8 mouse cellular contexts compared by ENCODE assay signal in genomic region chr14:27351051-27351475, GRCm38 (mm10).
A peak's percentile ranks its signal among the peaks of the same experiment; 100 is the strongest.
DNase-seq lines count a peak whose midpoint lies in the region; ATAC-seq and TF ChIP-seq lines count a peak whose summit lies in the region.
"Had no signal": no experiment of that assay in that cellular context is flagged by ENCODE, and none has a peak within 500 bp of the region (broad histone marks: within the 10 kb centered on the region; RNA-seq: fewer than 3 reads in every experiment).

No protein-coding gene starts in this region.

- H3K4me2 ChIP-seq in embryonic facial prominence, embryonic 12.5 days (replicated peaks) = no peak overlapping the region
- no peak overlapping the region for H3K4me2 ChIP-seq in intestine, postnatal 0 days (replicated peaks; ENCODE audit: low read depth)
- H3K4me2 ChIP-seq in lung, embryonic 14.5 days = no peak overlapping the region

- peak; percentile 76 for DNase-seq in MEL-GATA-1-ER (ENCODE audit: extremely low read depth, low read depth)
- DNase-seq in lung, embryonic 14.5 days = peak; percentile 52
- no peak for DNase-seq in right cerebral cortex, adult 2 months (ENCODE audit: low spot score in 2 of 2)
- DNase-seq in adrenal gland, adult 8-10 months = no peak

- H3K9ac ChIP-seq in embryonic facial prominence, embryonic 12.5 days = no peak overlapping the region
- no peak overlapping the region for H3K9ac ChIP-seq in intestine, postnatal 0 days (ENCODE audit: low read depth, low read length)
- H3K9ac ChIP-seq in lung, embryonic 14.5 days = no peak overlapping the region

- H3K4me1 ChIP-seq in embryonic facial prominence, embryonic 12.5 days = peaks cover 18% of the 10 kb centered on the region
- H3K4me1 ChIP-seq in intestine, postnatal 0 days (replicated peaks; ENCODE audit: control insufficient read depth, insufficient read depth, low read length) = peaks cover 16% of the 10 kb centered on the region
- H3K4me1 ChIP-seq in lung, embryonic 14.5 days (ENCODE audit: insufficient read depth) = peaks cover 26% of the 10 kb centered on the region

- no peaks in the 10 kb centered on the region for H3K36me3 ChIP-seq in embryonic facial prominence, embryonic 12.5 days
- H3K36me3 ChIP-seq in intestine, postnatal 0 days (ENCODE audit: control insufficient read depth, insufficient read depth) = no peaks in the 10 kb centered on the region
- no peaks in the 10 kb centered on the region for H3K36me3 ChIP-seq in lung, embryonic 14.5 days (ENCODE audit: insufficient read depth)

- ATAC-seq in embryonic facial prominence, embryonic 12.5 days (ENCODE audit: insufficient number of reproducible peaks, insufficient read depth, low FRiP score, low TSS enrichment) = no peak
- ATAC-seq in intestine, postnatal 0 days = no peak
- ATAC-seq in lung, embryonic 14.5 days (ENCODE audit: insufficient read depth) = peak; percentile 30; the same call in 1 of the 2 replicates
- ATAC-seq in cerebellum, adult (ENCODE audit: insufficient number of reproducible peaks, low FRiP score, low TSS enrichment) = no peak

- no peak overlapping the region for H3K4me3 ChIP-seq in embryonic facial prominence, embryonic 12.5 days
- no peak overlapping the region for H3K4me3 ChIP-seq in intestine, postnatal 0 days (ENCODE audit: low read depth, low read length)
- H3K4me3 ChIP-seq in lung, embryonic 14.5 days (ENCODE audit: low read depth, low read length) = no peak overlapping the region
- H3K4me3 ChIP-seq: erythroblast, embryonic 14.5 days had no signal

- H3K27me3 ChIP-seq in embryonic facial prominence, embryonic 12.5 days = no peaks in the 10 kb centered on the region
- H3K27me3 ChIP-seq in intestine, postnatal 0 days (replicated peaks; ENCODE audit: control insufficient read depth, insufficient read depth, low read length) = no peaks in the 10 kb centered on the region
- no peaks in the 10 kb centered on the region for H3K27me3 ChIP-seq in lung, embryonic 14.5 days (ENCODE audit: insufficient read depth, low read length)

- H3K9me3 ChIP-seq in embryonic facial prominence, embryonic 12.5 days = no peaks in the 10 kb centered on the region
- no peaks in the 10 kb centered on the region for H3K9me3 ChIP-seq in intestine, postnatal 0 days (ENCODE audit: control insufficient read depth)
- no peaks in the 10 kb centered on the region for H3K9me3 ChIP-seq in lung, embryonic 14.5 days (ENCODE audit: low read depth, low read length)

- H3K27ac ChIP-seq in embryonic facial prominence, embryonic 12.5 days = peak overlapping the region; percentile 79
- peak overlapping the region; percentile 55 for H3K27ac ChIP-seq in intestine, postnatal 0 days (ENCODE audit: low read depth, low read length)
- H3K27ac ChIP-seq in lung, embryonic 14.5 days (ENCODE audit: low read depth) = peak overlapping the region; percentile 85

- no peak for TF ChIP-seq CTCF in intestine, postnatal 0 days (IDR thresholded peaks at IDR 0.05; ENCODE audit: low read depth)
- no peak for TF ChIP-seq CTCF in lung, embryonic 14.5 days (IDR thresholded peaks at IDR 0.05; ENCODE audit: low read depth)

- WGBS in embryonic facial prominence, embryonic 12.5 days = 40% methylated on average over 5 of the region's 5 CpGs
- WGBS in intestine, postnatal 0 days = 62% methylated on average over 5 of the region's 5 CpGs
- 54% methylated on average over 5 of the region's 5 CpGs for WGBS in lung, embryonic 14.5 days

Comparison
In these comparisons a context has a peak if more than half of its experiments do, and no peak if none do; other contexts are left out.
1. DNase-seq: peak in MEL-GATA-1-ER (single experiment) and lung, embryonic 14.5 days (single experiment); none in right cerebral cortex, adult 2 months (0 of 2) and adrenal gland, adult 8-10 months (single experiment).
2. Peak in every context shown above with its lines, with median percentiles within 50 percentile points of each other: H3K27ac ChIP-seq.